In genomic region chr8:106123443-106123842, GRCm38 (mm10) we compare ENCODE assay signal across 15 mouse cellular contexts. TPM values are rescaled to one million over a fixed set of nuclear protein-coding genes. Genes with fewer than 3 reads are reported as not detected.
"Had no signal": no experiment of that assay in that cellular context is flagged by ENCODE, and none has a peak within 500 bp of the region (broad histone marks: within the 10 kb centered on the region; RNA-seq: fewer than 3 reads in every experiment).

No protein-coding gene starts in this region.

- H3K27ac ChIP-seq: kidney, postnatal 0 days; macrophage; midbrain, embryonic 12.5 days; midbrain, embryonic 15.5 days; neural tube, embryonic 12.5 days; neural tube, embryonic 15.5 days had no signal

- H3K9ac ChIP-seq: lung, embryonic 14.5 days; midbrain, embryonic 12.5 days; midbrain, embryonic 15.5 days; neural tube, embryonic 12.5 days; neural tube, embryonic 15.5 days had no signal

- H3K4me3 ChIP-seq: midbrain, embryonic 12.5 days; midbrain, embryonic 15.5 days; neural tube, embryonic 12.5 days; neural tube, embryonic 15.5 days had no signal

- H3K4me1 ChIP-seq: midbrain, embryonic 12.5 days; midbrain, embryonic 15.5 days; neural tube, embryonic 12.5 days; neural tube, embryonic 15.5 days had no signal

- DNase-seq: kidney, adult 18-20 months; kidney, postnatal 25 days; lung, embryonic 14.5 days; right cerebral cortex, adult 18-20 months; right cerebral cortex, postnatal 14 days; right cerebral cortex, postnatal 4 days; thymus, postnatal 36 days had no signal

- ATAC-seq: lung, postnatal 0 days; midbrain, embryonic 15.5 days had no signal

- H3K4me2 ChIP-seq: liver, embryonic 11.5 days; lung, embryonic 14.5 days; midbrain, embryonic 12.5 days; midbrain, embryonic 15.5 days; neural tube, embryonic 12.5 days; neural tube, embryonic 15.5 days had no signal

- H3K9me3 ChIP-seq: midbrain, embryonic 12.5 days; midbrain, embryonic 15.5 days; neural tube, embryonic 12.5 days; neural tube, embryonic 15.5 days had no signal

- H3K27me3 ChIP-seq: midbrain, embryonic 12.5 days; midbrain, embryonic 15.5 days; neural tube, embryonic 12.5 days; neural tube, embryonic 15.5 days had no signal

RNA-seq across cellular contexts. Expression of gene Esrp2, which starts 13.3 kb away (rescaled TPM):
- polyA plus RNA-seq: macrophage had no signal
